Mouse (Mus musculus) ES-E14 (cell line): ENCODE results near the gene Ceacam15. TPM values are rescaled to one million over a fixed set of nuclear protein-coding genes. Genes with fewer than 3 reads are reported as not detected.

ENCODE experiments used
- DNase-seq: peaks from one replicate; pipeline ENCODE4 v3.0.0-alpha.2; 2013; ENCODE audit warnings: low read depth, low spot score
- H3K27ac ChIP-seq: 2 replicates; pipeline ENCODE4 v1.5.1; 2012; ENCODE audit warnings: low read depth, mild to moderate bottlenecking, low read length, moderate library complexity, mixed read lengths; ENCODE audit not compliant: poor library complexity, insufficient read depth, severe bottlenecking
- H3K36me3 ChIP-seq: 2 replicates; pipeline ENCODE4 v1.6.1; 2012; ENCODE audit warnings: mild to moderate bottlenecking, low read length, moderate library complexity, mixed read lengths; ENCODE audit not compliant: control insufficient read depth, poor library complexity, insufficient read depth, severe bottlenecking
- H3K4me1 ChIP-seq, 2 experiments: fragments of 150-350 bp in 1 of 2; sonication (generic) in 1 of 2; 2 replicates each; pipeline ENCODE4 v1.6.1; 2012; ENCODE audit warnings: low read length in 2 of 2, mild to moderate bottlenecking in 1 of 2, mixed read lengths in 1 of 2; ENCODE audit not compliant: control insufficient read depth in 2 of 2, insufficient read depth in 2 of 2, poor library complexity in 1 of 2
- H3K4me3 ChIP-seq, 2 experiments: fragments of 150-350 bp in 1 of 2; sonication (generic) in 1 of 2; 2 replicates each; pipeline ENCODE4 v1.5.1; 2012; ENCODE audit warnings: low read length in 2 of 2, low read depth in 1 of 2, mild to moderate bottlenecking in 1 of 2, mixed read lengths in 1 of 2; ENCODE audit not compliant: insufficient read depth in 1 of 2, poor library complexity in 1 of 2, severe bottlenecking in 1 of 2
- H3K9ac ChIP-seq: 2 replicates; pipeline ENCODE4 v1.6.1; 2012; ENCODE audit warnings: low read depth, mild to moderate bottlenecking, low read length, mixed read lengths; ENCODE audit not compliant: poor library complexity, insufficient read depth, severe bottlenecking
- H3K9me3 ChIP-seq: fragments of 150-350 bp; sonication (generic); 2 replicates; pipeline ENCODE4 v1.6.1; 2012; ENCODE audit warnings: low read depth, mild to moderate bottlenecking, low read length; ENCODE audit not compliant: control insufficient read depth, insufficient read depth
- CHD2 ChIP-seq: IDR thresholded peaks from 2 replicates; pipeline ENCODE4 v1.6.1; 2014; ENCODE audit warnings: mild to moderate bottlenecking, low read depth, low read length, inconsistent platforms
- HCFC1 ChIP-seq: IDR thresholded peaks from 2 replicates; pipeline ENCODE4 v1.6.1; 2012; ENCODE audit warnings: low read length, inconsistent platforms, borderline replicate concordance; ENCODE audit not compliant: insufficient read depth
- MAFK ChIP-seq: IDR thresholded peaks from 2 replicates; pipeline ENCODE4 v1.6.1; 2014; ENCODE audit warnings: mild to moderate bottlenecking, low read depth, low read length, inconsistent platforms; ENCODE audit not compliant: insufficient read depth
- ZC3H11A ChIP-seq: IDR thresholded peaks from 2 replicates; pipeline ENCODE4 v1.6.1; 2012; ENCODE audit warnings: low read depth, mild to moderate bottlenecking, inconsistent platforms, low read length, borderline replicate concordance
- ZNF384 ChIP-seq: IDR thresholded peaks from 2 replicates; pipeline ENCODE4 v1.6.1; 2012; ENCODE audit warnings: low read depth, low read length, inconsistent platforms
- in situ Hi-C, 2 experiments: fragments of 600-800 bp; cut with MboI; formaldehyde crosslinking; loops; one replicate each; pipeline ENCODE4 v1.15.1; 2025; ENCODE audit warnings: low sequenced_read_pairs in 2 of 2, inconsistent platforms in 1 of 2; ENCODE audit not compliant: unreplicated experiment in 2 of 2
- total RNA-seq: library from RNA; depleted of rRNA; stranded (reverse); fragments of 300-350 nt; gene quantifications from 2 replicates; pipeline ENCODE4 v1.2.3, GENCODE M21; 2012

Gene Ceacam15
- total RNA-seq, 1 experiment: not detected

- no peak overlapping the region for H3K4me3 ChIP-seq
- H3K4me1 ChIP-seq: no peaks in the 10 kb centered on the region
- in situ Hi-C loops: loop anchor here in 1 of 2 experiments (5.0 kb wide), 1 partner anchor 60 kb away; no protein-coding TSS in a partner anchor
- H3K27ac ChIP-seq: no peak overlapping the region
- no peak overlapping the region for H3K9ac ChIP-seq
- TF ChIP-seq MAFK (no peak), CHD2 (no peak), ZNF384 (no peak), ZC3H11A (no peak), HCFC1 (no peak)
- no peaks in the 10 kb centered on the region for H3K9me3 ChIP-seq
- H3K36me3 ChIP-seq: no peaks in the 10 kb centered on the region
- no peak for DNase-seq
Observed at GRCm38 (mm10) chr7:16631932-16632331, 43.6 kb downstream of the Ceacam15 start.

- TF ChIP-seq MAFK (no peak), ZNF384 (no peak), ZC3H11A (no peak), CHD2 (no peak), HCFC1 (no peak)
- in situ Hi-C loops: loop anchor here in 1 of 2 experiments (5.0 kb wide), 1 partner anchor 61 kb away; no protein-coding TSS in a partner anchor
Observed at GRCm38 (mm10) chr7:16631025-16631424, 44.5 kb downstream of the Ceacam15 start.

GRCm38 (mm10) chr7:16629598-16630296 lies 45.8 kb downstream of the Ceacam15 start:
- H3K9ac ChIP-seq: no peak overlapping the region
- H3K27ac ChIP-seq: no peak overlapping the region
- no peaks in the 10 kb centered on the region for H3K36me3 ChIP-seq
- TF ChIP-seq ZNF384 (no peak), ZC3H11A (no peak), HCFC1 (no peak), MAFK (no peak), CHD2 (no peak)
- H3K9me3 ChIP-seq: no peaks in the 10 kb centered on the region
- H3K4me1 ChIP-seq: no peaks in the 10 kb centered on the region
- no peak overlapping the region for H3K4me3 ChIP-seq
- in situ Hi-C loops: loop anchor here in 1 of 2 experiments (5.0 kb wide), 1 partner anchor 63 kb away; no protein-coding TSS in a partner anchor
- no peak for DNase-seq

More at GRCm38 (mm10) chr7:16631025-16631424, 44.5 kb downstream of the Ceacam15 start:
- no peaks in the 10 kb centered on the region for H3K4me1 ChIP-seq
- no peaks in the 10 kb centered on the region for H3K9me3 ChIP-seq
- no peak overlapping the region for H3K4me3 ChIP-seq
- H3K27ac ChIP-seq: no peak overlapping the region
- no peaks in the 10 kb centered on the region for H3K36me3 ChIP-seq
- no peak overlapping the region for H3K9ac ChIP-seq
- no peak for DNase-seq

- Histone ChIP-seq H3K36me3 (no peaks in the 10 kb centered on the region), H3K27ac (no peak overlapping the region), H3K9me3 (no peaks in the 10 kb centered on the region), H3K4me3 (no peak overlapping the region), H3K9ac (no peak overlapping the region), H3K4me1 (peaks cover 2 to 6% of the 10 kb centered on the region in 2 experiments; a peak in 2 of 4 replicates)
- TF ChIP-seq HCFC1 (no peak), MAFK (no peak), CHD2 (no peak), ZC3H11A (no peak), ZNF384 (no peak)
- in situ Hi-C loops: no loop called here
- peak; percentile 71 for DNase-seq
Observed at GRCm38 (mm10) chr7:16628096-16628771, 47.3 kb downstream of the Ceacam15 start.
